Mouse (Mus musculus) midbrain, embryonic 16.5 days (tissue): ENCODE data around the gene Ccdc24. TPM values are rescaled to one million over a fixed set of nuclear protein-coding genes. Genes with fewer than 3 reads are reported as not detected.
A peak's percentile ranks its signal among the peaks of the same experiment; 100 is the strongest.

ENCODE experiments used
- ATAC-seq: fragments of 200-750 bp; cut with Nextera tagmentation; 2 replicates; pipeline ENCODE4 v1.8.0; 2017; ENCODE audit warnings: moderate TSS enrichment
- H3K27ac ChIP-seq: fragments of 300-500 bp; sonication (generic); 2 replicates; pipeline ENCODE4 v1.5.1; 2014; ENCODE audit warnings: mild to moderate bottlenecking, low read length, mixed read lengths
- H3K27me3 ChIP-seq: fragments of 300-500 bp; sonication (generic); 2 replicates; pipeline ENCODE4 v1.6.1; 2014; ENCODE audit warnings: low read depth, low read length, mixed read lengths; ENCODE audit not compliant: control insufficient read depth, insufficient read depth
- H3K36me3 ChIP-seq: fragments of 300-500 bp; sonication (generic); 2 replicates; pipeline ENCODE4 v1.6.1; 2014; ENCODE audit warnings: mild to moderate bottlenecking, low read length, moderate library complexity, mixed read lengths; ENCODE audit not compliant: control insufficient read depth, insufficient read depth
- H3K4me1 ChIP-seq: fragments of 300-500 bp; sonication (generic); 2 replicates; pipeline ENCODE4 v1.6.1; 2014; ENCODE audit warnings: mild to moderate bottlenecking, low read length, mixed read lengths; ENCODE audit not compliant: control insufficient read depth, insufficient read depth
- H3K4me2 ChIP-seq: fragments of 300-500 bp; sonication (generic); 2 replicates; pipeline ENCODE4 v1.6.1; 2014; ENCODE audit warnings: mild to moderate bottlenecking, low read length, mixed read lengths
- H3K4me3 ChIP-seq: fragments of 300-500 bp; sonication (generic); 2 replicates; pipeline ENCODE4 v1.5.1; 2014; ENCODE audit warnings: low read depth, mild to moderate bottlenecking, low read length, moderate library complexity, mixed read lengths
- H3K9ac ChIP-seq: fragments of 300-500 bp; sonication (generic); 2 replicates; pipeline ENCODE4 v1.6.1; 2014; ENCODE audit warnings: low read depth, low read length, mixed read lengths
- H3K9me3 ChIP-seq: fragments of 300-500 bp; sonication (generic); replicated peaks from 2 replicates; pipeline ENCODE4 v1.6.1; 2014; ENCODE audit warnings: mild to moderate bottlenecking, low read length, mixed read lengths; ENCODE audit not compliant: control insufficient read depth, poor library complexity, severe bottlenecking
- WGBS: fragments of 180-500 bp; shearing (Covaris S2); extraction: QIAGEN DNeasy Blood & Tissue Kit; methylation state at CpG from one replicate; pipeline ENCODE4 v1.1.7; 2014; 5-methylcytosine and 5-hydroxymethylcytosine counted together
- polyA plus RNA-seq: library from polyadenylated mRNA; unstranded; fragments of >200 nt; fragmentation: Nextera tagmentation; extraction: Ambion mirVana; gene quantifications from 2 replicates; pipeline ENCODE4 v1.2.1, GENCODE M21; 2015

Gene Ccdc24
- polyA plus RNA-seq, 1 experiment from 2014 or later = 2.4 TPM

DNA sequence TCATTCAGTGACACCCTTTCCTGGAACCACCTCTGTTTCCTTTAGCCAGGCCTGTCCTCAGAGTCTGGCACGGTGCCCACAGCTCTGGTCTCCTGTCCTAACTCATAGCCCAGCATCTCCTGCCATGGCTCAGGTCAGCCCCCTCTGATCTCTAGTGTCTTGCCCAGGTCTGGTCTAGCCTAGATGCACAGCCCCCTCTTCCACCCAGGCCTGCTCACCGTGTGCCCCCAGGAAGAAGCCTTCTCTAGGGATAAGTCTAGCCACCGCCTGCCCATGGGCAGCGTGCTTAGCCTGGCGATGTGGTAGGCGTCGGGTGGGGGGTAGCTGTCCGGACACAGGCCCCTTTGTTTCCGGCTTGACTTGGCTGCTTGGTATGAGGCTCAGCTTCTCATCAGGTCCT, 17.2 kb downstream of the Ccdc24 start:
- Histone ChIP-seq H3K36me3 (no peaks in the 10 kb centered on the region), H3K4me1 (no peaks in the 10 kb centered on the region), H3K9me3 (no peaks in the 10 kb centered on the region), H3K27me3 (no peaks in the 10 kb centered on the region), H3K4me2 (no peak overlapping the region), H3K4me3 (no peak overlapping the region), H3K9ac (no peak overlapping the region), H3K27ac (peak overlapping the region; percentile 38; the same call in 1 of the 2 replicates)
- WGBS = 75% methylated on average over 9 of the region's 9 CpGs
- ATAC-seq = 0 out of 2 replicates have a peak, but pooled peaks have one; percentile 4

DNA sequence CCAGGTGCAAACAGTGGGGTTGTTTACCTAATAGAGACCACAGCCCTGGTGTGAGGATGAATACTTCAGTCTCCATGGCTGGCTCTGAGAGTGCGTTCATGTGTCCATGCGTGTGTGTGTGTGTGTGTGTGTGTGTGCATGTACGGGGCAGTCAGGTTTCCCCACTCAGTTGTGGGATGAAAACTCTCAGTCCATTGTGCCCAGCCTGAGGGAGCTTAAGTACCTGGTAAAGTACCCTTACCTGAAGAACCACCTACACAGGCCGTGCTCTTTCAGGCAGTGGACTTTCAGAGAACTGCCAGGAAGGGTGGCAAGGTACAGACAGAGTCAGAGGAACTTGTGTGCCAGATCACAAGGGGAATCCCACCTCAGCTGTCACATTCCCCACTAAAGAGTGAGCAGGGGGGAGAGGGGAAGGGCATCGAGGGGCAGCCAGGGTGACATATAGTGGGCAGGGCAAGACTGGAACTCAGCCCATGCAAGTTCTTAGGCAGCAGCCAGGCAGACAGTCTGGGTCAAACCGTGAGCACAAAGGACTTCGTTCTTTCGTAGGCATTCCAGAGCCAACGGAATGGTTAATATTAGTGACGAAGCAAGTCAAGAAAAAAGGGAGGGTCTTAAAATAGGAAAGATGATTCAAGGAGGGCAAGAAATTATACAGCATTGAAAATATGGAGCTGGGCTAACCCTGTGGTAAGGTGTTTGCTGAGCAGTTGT, 20.0 kb downstream of the Ccdc24 start:
- 90% methylated on average over 10 of the region's 10 CpGs for WGBS
- no peak overlapping the region for H3K4me2 ChIP-seq

GRCm38 (mm10) chr4:117850871-117851270, 21.5 kb downstream of the Ccdc24 start:
- H3K9me3 ChIP-seq = no peaks in the 10 kb centered on the region
- H3K4me2 ChIP-seq = no peak overlapping the region
- H3K4me3 ChIP-seq = no peak overlapping the region
- no peaks in the 10 kb centered on the region for H3K36me3 ChIP-seq
- H3K4me1 ChIP-seq = peaks cover 4% of the 10 kb centered on the region; the same call in 1 of the 2 replicates
- H3K27me3 ChIP-seq = no peaks in the 10 kb centered on the region
- 74% methylated on average over 7 of the region's 7 CpGs for WGBS
- H3K27ac ChIP-seq = no peak overlapping the region; the same call in 1 of the 2 replicates
- no peak for ATAC-seq
- H3K9ac ChIP-seq = no peak overlapping the region

More for the DNA sequence above, 20.0 kb downstream of the Ccdc24 start:
- ATAC-seq = no peak
- Histone ChIP-seq H3K27ac (no peak overlapping the region), H3K4me1 (peaks cover 4% of the 10 kb centered on the region; the same call in 1 of the 2 replicates), H3K9me3 (no peaks in the 10 kb centered on the region), H3K4me3 (no peak overlapping the region), H3K36me3 (no peaks in the 10 kb centered on the region), H3K27me3 (no peaks in the 10 kb centered on the region), H3K9ac (no peak overlapping the region)

- ATAC-seq = no peak
- Histone ChIP-seq H3K4me1 (peaks cover 4% of the 10 kb centered on the region; the same call in 1 of the 2 replicates), H3K9me3 (no peaks in the 10 kb centered on the region), H3K27me3 (no peaks in the 10 kb centered on the region), H3K9ac (no peak overlapping the region), H3K4me3 (no peak overlapping the region), H3K36me3 (no peaks in the 10 kb centered on the region), H3K4me2 (no peak overlapping the region), H3K27ac (peak overlapping the region; percentile 45; the same call in 1 of the 2 replicates)
- WGBS = 78% methylated on average over 7 of the region's 7 CpGs
Measured at GRCm38 (mm10) chr4:117850176-117850575, 22.2 kb downstream of the Ccdc24 start.

DNA sequence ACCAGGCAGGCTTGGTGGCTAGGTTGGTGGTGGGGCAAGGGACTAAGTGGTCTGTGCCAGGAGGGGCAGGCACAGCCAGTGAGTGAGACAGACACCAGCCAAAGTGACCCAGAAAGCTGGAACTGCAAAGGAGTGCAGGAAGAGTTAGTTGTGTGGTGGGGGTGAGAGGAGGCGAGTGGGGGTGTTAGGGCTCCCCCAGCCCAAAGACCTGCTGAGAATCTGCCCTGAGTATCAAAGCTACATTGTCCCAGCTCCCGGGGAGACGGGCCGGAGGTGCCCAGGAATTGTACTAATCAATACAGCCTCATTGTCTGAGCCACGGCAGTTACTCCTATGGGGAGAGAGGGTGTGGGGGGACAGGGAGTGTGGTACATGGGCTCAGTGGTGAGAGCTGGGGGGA, 22.9 kb downstream of the Ccdc24 start:
- H3K27ac ChIP-seq = 0 out of 2 replicates have a peak overlapping the region, but pooled peaks have one; percentile 47
- 16% methylated on average over 5 of the region's 5 CpGs for WGBS
- H3K4me1 ChIP-seq = peaks cover 4% of the 10 kb centered on the region; the same call in 1 of the 2 replicates
- no peak overlapping the region for H3K4me3 ChIP-seq
- no peaks in the 10 kb centered on the region for H3K27me3 ChIP-seq
- H3K9me3 ChIP-seq = no peaks in the 10 kb centered on the region
- H3K36me3 ChIP-seq = no peaks in the 10 kb centered on the region
- H3K9ac ChIP-seq = peak overlapping the region; percentile 37
- H3K4me2 ChIP-seq = no peak overlapping the region
- peak; percentile 75 for ATAC-seq

GRCm38 (mm10) chr4:117849063-117849462, 23.3 kb downstream of the Ccdc24 start:
- H3K27ac ChIP-seq = peak overlapping the region; percentile 47

GRCm38 (mm10) chr4:117847011-117847410, 25.3 kb downstream of the Ccdc24 start:
- ATAC-seq = peak; percentile 50; the same call in 1 of the 2 replicates
- Histone ChIP-seq H3K4me1 (peaks cover 4% of the 10 kb centered on the region; the same call in 1 of the 2 replicates), H3K4me3 (no peak overlapping the region), H3K9me3 (no peaks in the 10 kb centered on the region), H3K27me3 (no peaks in the 10 kb centered on the region), H3K36me3 (no peaks in the 10 kb centered on the region), H3K9ac (no peak overlapping the region), H3K4me2 (no peak overlapping the region), H3K27ac (no peak overlapping the region)
- 30% methylated on average over 2 of the region's 2 CpGs for WGBS

More at GRCm38 (mm10) chr4:117849063-117849462, 23.3 kb downstream of the Ccdc24 start:
- peaks cover 4% of the 10 kb centered on the region; the same call in 1 of the 2 replicates for H3K4me1 ChIP-seq
- H3K9ac ChIP-seq = peak overlapping the region; percentile 37
- H3K4me3 ChIP-seq = no peak overlapping the region
- H3K9me3 ChIP-seq = no peaks in the 10 kb centered on the region
- ATAC-seq = no peak; the same call in 1 of the 2 replicates
- no peaks in the 10 kb centered on the region for H3K36me3 ChIP-seq
- 46% methylated on average over 17 of the region's 17 CpGs for WGBS
- no peak overlapping the region for H3K4me2 ChIP-seq
- no peaks in the 10 kb centered on the region for H3K27me3 ChIP-seq

GRCm38 (mm10) chr4:117846261-117846660, 26.1 kb downstream of the Ccdc24 start:
- no peak for ATAC-seq
- no peaks in the 10 kb centered on the region for H3K27me3 ChIP-seq
- H3K4me3 ChIP-seq = no peak overlapping the region
- no peak overlapping the region for H3K9ac ChIP-seq
- H3K9me3 ChIP-seq = no peaks in the 10 kb centered on the region
- no peak overlapping the region for H3K4me2 ChIP-seq
- WGBS = 97% methylated on average over 4 of the region's 4 CpGs
- H3K36me3 ChIP-seq = no peaks in the 10 kb centered on the region
- no peak overlapping the region for H3K27ac ChIP-seq
- H3K4me1 ChIP-seq = peaks cover 4% of the 10 kb centered on the region; the same call in 1 of the 2 replicates

DNA sequence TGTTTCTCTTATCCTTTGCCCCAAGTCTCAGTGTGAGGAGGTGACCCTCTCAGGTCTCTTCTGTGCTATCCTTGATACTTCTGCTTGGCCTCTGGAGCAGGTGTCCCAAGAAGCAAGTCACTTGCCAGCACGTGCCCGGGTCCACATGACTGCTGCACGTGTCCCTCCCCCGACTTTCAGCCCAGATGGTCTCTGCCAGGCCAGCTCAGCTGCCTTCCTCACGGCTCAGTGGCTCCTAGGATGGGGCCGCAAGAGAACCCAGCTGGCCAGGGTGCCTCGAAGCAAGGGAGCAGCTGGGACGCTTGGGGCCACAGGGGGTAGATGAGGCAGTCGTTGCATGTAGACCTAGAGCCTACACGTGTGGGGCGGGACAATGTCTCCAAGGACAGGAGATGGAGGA, 27.0 kb downstream of the Ccdc24 start:
- H3K36me3 ChIP-seq = no peaks in the 10 kb centered on the region
- no peak for ATAC-seq
- no peak overlapping the region for H3K4me3 ChIP-seq
- WGBS = 69% methylated on average over 11 of the region's 11 CpGs
- no peak overlapping the region for H3K4me2 ChIP-seq
- H3K4me1 ChIP-seq = peaks cover 4% of the 10 kb centered on the region; the same call in 1 of the 2 replicates
- H3K27me3 ChIP-seq = no peaks in the 10 kb centered on the region
- H3K9ac ChIP-seq = no peak overlapping the region
- H3K9me3 ChIP-seq = no peaks in the 10 kb centered on the region
- no peak overlapping the region for H3K27ac ChIP-seq
